Comparison of ENCODE assay signal across 13 mouse cellular contexts in genomic region chr8:3348142-3348823, GRCm38 (mm10). TPM values are rescaled to one million over a fixed set of nuclear protein-coding genes. Genes with fewer than 3 reads are reported as not detected.
DNase-seq lines count a peak whose midpoint lies in the region; ATAC-seq lines count a peak whose summit lies in the region.
"Had no signal": no experiment of that assay in that cellular context is flagged by ENCODE, and none has a peak within 500 bp of the region (broad histone marks: within the 10 kb centered on the region; RNA-seq: fewer than 3 reads in every experiment).

No protein-coding gene starts in this region.

- H3K4me2 ChIP-seq in midbrain, embryonic 14.5 days (ENCODE audit: low read length) = no peak overlapping the region
- no peak overlapping the region; the same call in 1 of the 2 replicates for H3K4me2 ChIP-seq in intestine, embryonic 14.5 days (ENCODE audit: low read length)

- H3K4me1 ChIP-seq in midbrain, embryonic 14.5 days (ENCODE audit: control insufficient read depth, insufficient read depth, low read length) = no peaks in the 10 kb centered on the region
- H3K4me1 ChIP-seq in midbrain, embryonic 10.5 days = no peaks in the 10 kb centered on the region
- H3K4me1 ChIP-seq in intestine, embryonic 14.5 days (replicated peaks; ENCODE audit: control insufficient read depth, insufficient read depth, low read length) = peaks cover 9% of the 10 kb centered on the region

- ATAC-seq in midbrain, embryonic 14.5 days (ENCODE audit: low FRiP score, low TSS enrichment) = no peak
- ATAC-seq in intestine, embryonic 14.5 days (replicated peaks; ENCODE audit: low FRiP score, low TSS enrichment, low read depth) = 0 out of 2 replicates have a peak, but pooled peaks have one; percentile 21
- ATAC-seq: activated CD4-positive, CD25-positive, alpha-beta regulatory T cell, adult 4 months had no signal

- H3K9me3 ChIP-seq in midbrain, embryonic 14.5 days (ENCODE audit: control insufficient read depth, low read length) = no peaks in the 10 kb centered on the region
- H3K9me3 ChIP-seq in midbrain, embryonic 10.5 days (replicated peaks) = peaks cover 11% of the 10 kb centered on the region
- no peaks in the 10 kb centered on the region for H3K9me3 ChIP-seq in intestine, embryonic 14.5 days (ENCODE audit: control insufficient read depth, low read length)
- H3K9me3 ChIP-seq: megakaryocyte, embryonic 14.5 days had no signal

- no peak overlapping the region for H3K9ac ChIP-seq in midbrain, embryonic 14.5 days (replicated peaks; ENCODE audit: low read length)
- H3K9ac ChIP-seq in intestine, embryonic 14.5 days (ENCODE audit: low read length) = no peak overlapping the region

- H3K36me3 ChIP-seq in midbrain, embryonic 14.5 days (ENCODE audit: control insufficient read depth, insufficient read depth, low read length) = no peaks in the 10 kb centered on the region
- no peaks in the 10 kb centered on the region for H3K36me3 ChIP-seq in midbrain, embryonic 10.5 days
- no peaks in the 10 kb centered on the region for H3K36me3 ChIP-seq in intestine, embryonic 14.5 days (ENCODE audit: control insufficient read depth, insufficient read depth, low read length)
- no peaks in the 10 kb centered on the region for H3K36me3 ChIP-seq in splenic B cell, adult 2 months (ENCODE audit: control insufficient read depth, insufficient read depth, low read length, poor library complexity, severe bottlenecking)

- no peak overlapping the region for H3K4me3 ChIP-seq in midbrain, embryonic 14.5 days (replicated peaks; ENCODE audit: low read depth, low read length)
- H3K4me3 ChIP-seq in midbrain, embryonic 10.5 days = no peak overlapping the region
- H3K4me3 ChIP-seq in intestine, embryonic 14.5 days (ENCODE audit: low read depth, low read length) = no peak overlapping the region
- H3K4me3 ChIP-seq: megakaryocyte, embryonic 14.5 days had no signal

- peak; percentile 8 for DNase-seq in embryo, embryonic 10 days (ENCODE audit: low spot score)
- DNase-seq in embryo, embryonic 9.5 days (ENCODE audit: extremely low spot score) = no peak
- peak; percentile 3 for DNase-seq in midbrain, embryonic 14.5 days
- DNase-seq in midbrain, embryonic 10.5 days (ENCODE audit: low spot score) = no peak
- DNase-seq in intestine, embryonic 14.5 days (ENCODE audit: low spot score) = no peak
- DNase-seq in splenic B cell, adult 2 months (ENCODE audit: low read depth, low spot score) = peak; percentile 73
- no peak for DNase-seq in cerebellum, postnatal 10 days
- DNase-seq in kidney, postnatal 10 days = no peak
- DNase-seq: heart, postnatal 4 days; left cerebral cortex, postnatal 4 days had no signal

- no peaks in the 10 kb centered on the region for H3K27me3 ChIP-seq in midbrain, embryonic 14.5 days (ENCODE audit: control insufficient read depth, insufficient read depth, low read length)
- no peaks in the 10 kb centered on the region for H3K27me3 ChIP-seq in midbrain, embryonic 10.5 days (ENCODE audit: low read depth, poor library complexity, severe bottlenecking)
- H3K27me3 ChIP-seq in intestine, embryonic 14.5 days (replicated peaks; ENCODE audit: control insufficient read depth, insufficient read depth, low read length) = no peaks in the 10 kb centered on the region
- H3K27me3 ChIP-seq in splenic B cell, adult 2 months (ENCODE audit: control insufficient read depth, insufficient read depth, low read length, poor library complexity, severe bottlenecking) = no peaks in the 10 kb centered on the region

- WGBS in midbrain, embryonic 14.5 days = 53% methylated on average over 13 of the region's 13 CpGs
- WGBS in midbrain, embryonic 10.5 days = 61% methylated on average over 13 of the region's 13 CpGs
- 21% methylated on average over 13 of the region's 13 CpGs for WGBS in intestine, embryonic 14.5 days

- H3K27ac ChIP-seq in midbrain, embryonic 14.5 days (replicated peaks; ENCODE audit: low read depth, low read length) = no peak overlapping the region
- H3K27ac ChIP-seq in midbrain, embryonic 10.5 days (replicated peaks) = no peak overlapping the region
- H3K27ac ChIP-seq in intestine, embryonic 14.5 days (ENCODE audit: low read depth) = no peak overlapping the region

RNA-seq across cellular contexts. Expression of gene A430078G23Rik, which starts 4.9 kb away (rescaled TPM):
- polyA plus RNA-seq in midbrain, embryonic 14.5 days (2014; fragmentation: Nextera tagmentation; extraction: Ambion mirVana) = not detected in 2 replicates
- not detected in 2 replicates for polyA plus RNA-seq in midbrain, embryonic 10.5 days (2016; fragmentation: Nextera tagmentation; extraction: Ambion mirVana)
- 0.34 TPM in 1 of 2 replicates, not detected in the other for polyA plus RNA-seq in intestine, embryonic 14.5 days (2014; fragmentation: Nextera tagmentation; extraction: Ambion mirVana)
- polyA plus RNA-seq: embryonic facial prominence, embryonic 11.5 days had no signal

RNA-seq across cellular contexts. Expression of gene Arhgef18, which starts 44.5 kb away (rescaled TPM):
- 12.5 and 13.2 TPM in 2 replicates for polyA plus RNA-seq in midbrain, embryonic 14.5 days (2014; fragmentation: Nextera tagmentation; extraction: Ambion mirVana)
- polyA plus RNA-seq in midbrain, embryonic 10.5 days (2016; fragmentation: Nextera tagmentation; extraction: Ambion mirVana) = 10.3 and 11.8 TPM in 2 replicates
- 8.6 and 10.7 TPM in 2 replicates for polyA plus RNA-seq in intestine, embryonic 14.5 days (2014; fragmentation: Nextera tagmentation; extraction: Ambion mirVana)

Comparison
In these comparisons a context has a peak if more than half of its experiments do, and no peak if none do; other contexts are left out.
1. DNase-seq: peak in embryo, embryonic 10 days (single experiment), midbrain, embryonic 14.5 days (single experiment) and splenic B cell, adult 2 months (single experiment); none in embryo, embryonic 9.5 days (single experiment), midbrain, embryonic 10.5 days (single experiment), intestine, embryonic 14.5 days (single experiment), cerebellum, postnatal 10 days (0 of 2) and kidney, postnatal 10 days (single experiment).